Mouse (Mus musculus) embryonic facial prominence, embryonic 10.5 days (tissue): ENCODE measurements around the gene Cpm. TPM values are rescaled to one million over a fixed set of nuclear protein-coding genes. Genes with fewer than 3 reads are reported as not detected.

ENCODE experiments used
- DNase-seq: peaks from one replicate; pipeline ENCODE4 v3.0.0-alpha.2; 2017; ENCODE audit warnings: low spot score
- H3K27ac ChIP-seq: fragments of 300-500 bp; sonication (generic); replicated peaks from 2 replicates; pipeline ENCODE4 v1.5.1; 2016; ENCODE audit warnings: mild to moderate bottlenecking
- H3K27me3 ChIP-seq: fragments of 300-500 bp; sonication (generic); replicated peaks from 2 replicates; pipeline ENCODE4 v1.6.1; 2016; ENCODE audit warnings: low read depth, mild to moderate bottlenecking; ENCODE audit not compliant: poor library complexity, severe bottlenecking
- H3K36me3 ChIP-seq: fragments of 300-500 bp; sonication (generic); replicated peaks from 2 replicates; pipeline ENCODE4 v1.6.1; 2016; ENCODE audit warnings: mild to moderate bottlenecking, moderate library complexity
- H3K4me1 ChIP-seq: fragments of 300-500 bp; sonication (generic); 2 replicates; pipeline ENCODE4 v1.6.1; 2016
- H3K4me3 ChIP-seq: fragments of 300-500 bp; sonication (generic); 2 replicates; pipeline ENCODE4 v1.5.1; 2016; ENCODE audit warnings: mild to moderate bottlenecking, moderate library complexity
- H3K9me3 ChIP-seq: fragments of 300-500 bp; sonication (generic); 2 replicates; pipeline ENCODE4 v1.6.1; 2016; ENCODE audit warnings: mild to moderate bottlenecking
- WGBS: fragments of 180-500 bp; shearing (Covaris S2); methylation state at CpG from one replicate; pipeline ENCODE4 v1.1.7; 2016; 5-methylcytosine and 5-hydroxymethylcytosine counted together
- polyA plus RNA-seq: library from polyadenylated mRNA; unstranded; fragments of >200 nt; fragmentation: Nextera tagmentation; extraction: Ambion mirVana; gene quantifications from 2 replicates; pipeline ENCODE4 v1.2.1, GENCODE M21; 2016

The Cpm gene
- polyA plus RNA-seq, 1 experiment from 2014 or later = 11.6 TPM

GRCm38 (mm10) chr10:117645487-117645964 lies 16.2 kb downstream of the Cpm start:
- H3K4me1 ChIP-seq = peaks cover 6% of the 10 kb centered on the region
- no peaks in the 10 kb centered on the region for H3K9me3 ChIP-seq
- 80% methylated on average over 7 of the region's 7 CpGs for WGBS
- no peaks in the 10 kb centered on the region for H3K36me3 ChIP-seq
- H3K27me3 ChIP-seq = 0 out of 2 replicates have a peak, but pooled peaks cover 4% of the 10 kb centered on the region
- no peak for DNase-seq
- H3K27ac ChIP-seq = no peak overlapping the region
- no peak overlapping the region for H3K4me3 ChIP-seq

GRCm38 (mm10) chr10:117646482-117647157 lies 17.3 kb downstream of the Cpm start:
- 89% methylated on average over 5 of the region's 5 CpGs for WGBS
- Histone ChIP-seq H3K36me3 (no peaks in the 10 kb centered on the region), H3K4me3 (no peak overlapping the region), H3K27me3 (no peaks in the 10 kb centered on the region), H3K4me1 (peaks cover 3% of the 10 kb centered on the region), H3K27ac (no peak overlapping the region), H3K9me3 (no peaks in the 10 kb centered on the region)
- no peak for DNase-seq

GRCm38 (mm10) chr10:117647158-117647505 lies 17.8 kb downstream of the Cpm start:
- no peak for DNase-seq
- Histone ChIP-seq H3K4me3 (no peak overlapping the region), H3K27ac (no peak overlapping the region), H3K4me1 (peaks cover 5% of the 10 kb centered on the region; the same call in 1 of the 2 replicates), H3K36me3 (no peaks in the 10 kb centered on the region), H3K27me3 (no peaks in the 10 kb centered on the region), H3K9me3 (no peaks in the 10 kb centered on the region)
- 87% methylated on average over 13 of the region's 13 CpGs for WGBS

GRCm38 (mm10) chr10:117647964-117648472 lies 18.7 kb downstream of the Cpm start:
- peaks cover 6% of the 10 kb centered on the region; the same call in 1 of the 2 replicates for H3K4me1 ChIP-seq
- H3K27me3 ChIP-seq = no peaks in the 10 kb centered on the region
- H3K27ac ChIP-seq = no peak overlapping the region
- H3K4me3 ChIP-seq = no peak overlapping the region
- 89% methylated on average over 2 of the region's 2 CpGs for WGBS
- H3K36me3 ChIP-seq = no peaks in the 10 kb centered on the region
- no peaks in the 10 kb centered on the region for H3K9me3 ChIP-seq
- DNase-seq = no peak

GRCm38 (mm10) chr10:117648643-117649042 lies 19.3 kb downstream of the Cpm start:
- H3K4me1 ChIP-seq = peaks cover 6% of the 10 kb centered on the region; the same call in 1 of the 2 replicates
- H3K27me3 ChIP-seq = no peaks in the 10 kb centered on the region
- H3K27ac ChIP-seq = no peak overlapping the region
- 91% methylated on average over 3 of the region's 3 CpGs for WGBS
- no peak overlapping the region for H3K4me3 ChIP-seq
- no peaks in the 10 kb centered on the region for H3K9me3 ChIP-seq
- H3K36me3 ChIP-seq = no peaks in the 10 kb centered on the region
- no peak for DNase-seq

GRCm38 (mm10) chr10:117649292-117650041 lies 20.2 kb downstream of the Cpm start:
- Histone ChIP-seq H3K36me3 (no peaks in the 10 kb centered on the region), H3K27ac (no peak overlapping the region), H3K27me3 (no peaks in the 10 kb centered on the region), H3K9me3 (no peaks in the 10 kb centered on the region), H3K4me1 (peaks cover 6% of the 10 kb centered on the region; the same call in 1 of the 2 replicates), H3K4me3 (no peak overlapping the region)
- DNase-seq = no peak
- 90% methylated on average over 11 of the region's 11 CpGs for WGBS

GRCm38 (mm10) chr10:117650042-117650655 lies 20.8 kb downstream of the Cpm start:
- no peak for DNase-seq
- H3K36me3 ChIP-seq = no peaks in the 10 kb centered on the region
- no peaks in the 10 kb centered on the region for H3K27me3 ChIP-seq
- no peaks in the 10 kb centered on the region for H3K9me3 ChIP-seq
- WGBS = 87% methylated on average over 12 of the region's 12 CpGs
- H3K27ac ChIP-seq = no peak overlapping the region
- H3K4me3 ChIP-seq = no peak overlapping the region
- peaks cover 6% of the 10 kb centered on the region; the same call in 1 of the 2 replicates for H3K4me1 ChIP-seq

- DNase-seq = no peak
- WGBS = 84% methylated on average over 7 of the region's 7 CpGs
- no peak overlapping the region for H3K27ac ChIP-seq
These were observed 21.4 kb downstream of the Cpm start for GRCm38 (mm10) chr10:117650725-117651124.

GRCm38 (mm10) chr10:117651587-117652377 lies 22.5 kb downstream of the Cpm start:
- 78% methylated on average over 10 of the region's 10 CpGs for WGBS

More at GRCm38 (mm10) chr10:117650725-117651124, 21.4 kb downstream of the Cpm start:
- Histone ChIP-seq H3K4me1 (peaks cover 6% of the 10 kb centered on the region; the same call in 1 of the 2 replicates), H3K27me3 (no peaks in the 10 kb centered on the region), H3K4me3 (no peak overlapping the region), H3K36me3 (no peaks in the 10 kb centered on the region), H3K9me3 (no peaks in the 10 kb centered on the region)

GRCm38 (mm10) chr10:117652378-117652774 lies 23.1 kb downstream of the Cpm start:
- H3K36me3 ChIP-seq = no peaks in the 10 kb centered on the region
- no peak for DNase-seq
- H3K27ac ChIP-seq = no peak overlapping the region
- peaks cover 6% of the 10 kb centered on the region; the same call in 1 of the 2 replicates for H3K4me1 ChIP-seq
- WGBS = 92% methylated on average over 4 of the region's 4 CpGs
- no peaks in the 10 kb centered on the region for H3K27me3 ChIP-seq
- no peak overlapping the region for H3K4me3 ChIP-seq
- H3K9me3 ChIP-seq = no peaks in the 10 kb centered on the region

More at GRCm38 (mm10) chr10:117651587-117652377, 22.5 kb downstream of the Cpm start:
- no peaks in the 10 kb centered on the region for H3K27me3 ChIP-seq
- peaks cover 6% of the 10 kb centered on the region; the same call in 1 of the 2 replicates for H3K4me1 ChIP-seq
- DNase-seq = no peak
- no peak overlapping the region for H3K4me3 ChIP-seq
- no peak overlapping the region for H3K27ac ChIP-seq
- H3K36me3 ChIP-seq = no peaks in the 10 kb centered on the region
- no peaks in the 10 kb centered on the region for H3K9me3 ChIP-seq

GRCm38 (mm10) chr10:117652930-117653778 lies 23.9 kb downstream of the Cpm start:
- H3K27me3 ChIP-seq = no peaks in the 10 kb centered on the region
- peaks cover 6% of the 10 kb centered on the region; the same call in 1 of the 2 replicates for H3K4me1 ChIP-seq
- DNase-seq = no peak
- no peaks in the 10 kb centered on the region for H3K36me3 ChIP-seq
- H3K9me3 ChIP-seq = no peaks in the 10 kb centered on the region
- WGBS = 89% methylated on average over 8 of the region's 8 CpGs
- H3K4me3 ChIP-seq = no peak overlapping the region
- H3K27ac ChIP-seq = no peak overlapping the region
